ENCODE assay signal across 11 mouse cellular contexts in genomic region chr5:113889912-113890311, GRCm38 (mm10). TPM values are rescaled to one million over a fixed set of nuclear protein-coding genes. Genes with fewer than 3 reads are reported as not detected.
DNase-seq lines count a peak whose midpoint lies in the region; ATAC-seq lines count a peak whose summit lies in the region.
"Had no signal": no experiment of that assay in that cellular context is flagged by ENCODE, and none has a peak within 500 bp of the region (broad histone marks: within the 10 kb centered on the region; RNA-seq: fewer than 3 reads in every experiment).

No protein-coding gene starts in this region.

- peak overlapping the region; percentile 78 for H3K27ac ChIP-seq in heart, embryonic 12.5 days (ENCODE audit: poor library complexity, severe bottlenecking)
- no peak overlapping the region; the same call in 1 of the 2 replicates for H3K27ac ChIP-seq in kidney, embryonic 14.5 days (ENCODE audit: low read depth, low read length)
- no peak overlapping the region for H3K27ac ChIP-seq in neural tube, embryonic 12.5 days

- no peak overlapping the region for H3K4me3 ChIP-seq in heart, embryonic 12.5 days
- no peak overlapping the region for H3K4me3 ChIP-seq in kidney, embryonic 14.5 days (ENCODE audit: low read length)
- H3K4me3 ChIP-seq in neural tube, embryonic 12.5 days, result no peak overlapping the region
- H3K4me3 ChIP-seq: erythroblast, embryonic 14.5 days; limb, embryonic 12.5 days had no signal

- no peak overlapping the region for H3K9ac ChIP-seq in heart, embryonic 12.5 days
- no peak overlapping the region for H3K9ac ChIP-seq in kidney, embryonic 14.5 days (ENCODE audit: low read depth, low read length)
- H3K9ac ChIP-seq in neural tube, embryonic 12.5 days, result no peak overlapping the region
- H3K9ac ChIP-seq: limb, embryonic 12.5 days had no signal

- no peaks in the 10 kb centered on the region for H3K27me3 ChIP-seq in heart, embryonic 12.5 days (replicated peaks)
- H3K27me3 ChIP-seq in kidney, embryonic 14.5 days (ENCODE audit: control insufficient read depth, insufficient read depth, low read length), result no peaks in the 10 kb centered on the region
- H3K27me3 ChIP-seq in neural tube, embryonic 12.5 days (replicated peaks), result no peaks in the 10 kb centered on the region
- H3K27me3 ChIP-seq: limb, embryonic 12.5 days had no signal

- no peaks in the 10 kb centered on the region; the same call in 1 of the 2 replicates for H3K36me3 ChIP-seq in heart, embryonic 12.5 days
- no peaks in the 10 kb centered on the region for H3K36me3 ChIP-seq in kidney, embryonic 14.5 days (ENCODE audit: control insufficient read depth, insufficient read depth, low read length)
- H3K36me3 ChIP-seq in neural tube, embryonic 12.5 days, result no peaks in the 10 kb centered on the region
- H3K36me3 ChIP-seq: limb, embryonic 12.5 days had no signal

- 26% methylated on average over 4 of the region's 4 CpGs for WGBS in heart, embryonic 12.5 days
- 37% methylated on average over 4 of the region's 4 CpGs for WGBS in kidney, embryonic 14.5 days
- WGBS in neural tube, embryonic 12.5 days, result 51% methylated on average over 4 of the region's 4 CpGs

- no peak for DNase-seq in heart, adult 11 months
- peak; percentile 54 for DNase-seq in kidney, adult 11 months
- no peak for DNase-seq in neural tube, embryonic 10.5 days (ENCODE audit: extremely low spot score, low spot score)
- peak; percentile 44 to 74 for DNase-seq in kidney, postnatal 36 days
- DNase-seq: cerebellum, adult 18-20 months had no signal

- no peaks in the 10 kb centered on the region for H3K9me3 ChIP-seq in heart, embryonic 12.5 days (replicated peaks)
- H3K9me3 ChIP-seq in kidney, embryonic 14.5 days (ENCODE audit: control insufficient read depth, low read length), result no peaks in the 10 kb centered on the region
- no peaks in the 10 kb centered on the region for H3K9me3 ChIP-seq in neural tube, embryonic 12.5 days

- no peak for ATAC-seq in heart, embryonic 12.5 days (ENCODE audit: insufficient number of reproducible peaks, low FRiP score)
- no peak for ATAC-seq in kidney, embryonic 14.5 days (ENCODE audit: low FRiP score, low TSS enrichment)
- ATAC-seq in neural tube, embryonic 12.5 days (ENCODE audit: low FRiP score, low read depth), result no peak
- ATAC-seq: inflammation-experienced regulatory T-cells, adult 6 months had no signal

- H3K4me2 ChIP-seq in heart, embryonic 12.5 days, result no peak overlapping the region
- no peak overlapping the region for H3K4me2 ChIP-seq in kidney, embryonic 14.5 days (replicated peaks; ENCODE audit: low read depth, low read length)
- 0 out of 2 replicates have a peak overlapping the region, but pooled peaks have one; percentile 16 for H3K4me2 ChIP-seq in neural tube, embryonic 12.5 days (replicated peaks)

- peaks cover 73% of the 10 kb centered on the region for H3K4me1 ChIP-seq in heart, embryonic 12.5 days (replicated peaks)
- peaks cover 35% of the 10 kb centered on the region; the same call in 1 of the 2 replicates for H3K4me1 ChIP-seq in kidney, embryonic 14.5 days (ENCODE audit: control insufficient read depth, insufficient read depth, low read length)
- peaks cover 54% of the 10 kb centered on the region for H3K4me1 ChIP-seq in neural tube, embryonic 12.5 days

RNA-seq across cellular contexts. Expression of gene Coro1c, which starts 18.6 kb away (rescaled TPM):
- 137 and 141 TPM in 2 replicates for polyA plus RNA-seq in heart, embryonic 12.5 days (2016; fragmentation: Nextera tagmentation; extraction: Ambion mirVana)
- 42.1 and 108 TPM in 2 replicates for polyA plus RNA-seq in kidney, embryonic 14.5 days (2014; fragmentation: Nextera tagmentation; extraction: Ambion mirVana)
- polyA plus RNA-seq in neural tube, embryonic 12.5 days (2016; fragmentation: Nextera tagmentation; extraction: Ambion mirVana), result 259 and 292 TPM in 2 replicates

RNA-seq across cellular contexts. Expression of gene Selplg, which starts 57.5 kb away (rescaled TPM):
- polyA plus RNA-seq in heart, embryonic 12.5 days (2016; fragmentation: Nextera tagmentation; extraction: Ambion mirVana), result 0.51 and 0.72 TPM in 2 replicates
- 1.2 and 1.4 TPM in 2 replicates for polyA plus RNA-seq in kidney, embryonic 14.5 days (2014; fragmentation: Nextera tagmentation; extraction: Ambion mirVana)
- polyA plus RNA-seq in neural tube, embryonic 12.5 days (2016; fragmentation: Nextera tagmentation; extraction: Ambion mirVana), result 1.5 and 2.3 TPM in 2 replicates

Comparison
In these comparisons a context has a peak if more than half of its experiments do, and no peak if none do; other contexts are left out.
1. DNase-seq: peak in kidney, adult 11 months (single experiment) and kidney, postnatal 36 days (2 of 2); none in heart, adult 11 months (single experiment) and neural tube, embryonic 10.5 days (single experiment).